Mouse (Mus musculus) liver, embryonic 13.5 days (tissue): Measurements from ENCODE around the gene Abca3. TPM values are rescaled to one million over a fixed set of nuclear protein-coding genes. Genes with fewer than 3 reads are reported as not detected.

ENCODE experiments used
- ATAC-seq: fragments of 200-750 bp; cut with Nextera tagmentation; 2 replicates; pipeline ENCODE4 v1.8.0; 2017; ENCODE audit warnings: low read depth, mild to moderate bottlenecking, moderate number of reproducible peaks, moderate library complexity
- DNase-seq: peaks from one replicate; pipeline ENCODE4 v3.0.0; 2022
- H3K27ac ChIP-seq: fragments of 300-500 bp; sonication (generic); 2 replicates; pipeline ENCODE4 v1.5.1; 2015; ENCODE audit warnings: moderate library complexity, mild to moderate bottlenecking, inconsistent platforms
- H3K27me3 ChIP-seq: fragments of 300-500 bp; sonication (generic); 2 replicates; pipeline ENCODE4 v1.6.1; 2015; ENCODE audit warnings: mild to moderate bottlenecking, inconsistent platforms
- H3K36me3 ChIP-seq: fragments of 300-500 bp; sonication (generic); 2 replicates; pipeline ENCODE4 v1.6.1; 2015; ENCODE audit warnings: mild to moderate bottlenecking, inconsistent platforms
- H3K4me1 ChIP-seq: fragments of 300-500 bp; sonication (generic); replicated peaks from 2 replicates; pipeline ENCODE4 v1.6.1; 2015; ENCODE audit warnings: inconsistent platforms
- H3K4me2 ChIP-seq: fragments of 300-500 bp; sonication (generic); 2 replicates; pipeline ENCODE4 v1.6.1; 2015; ENCODE audit warnings: inconsistent platforms, mild to moderate bottlenecking, moderate library complexity
- H3K4me3 ChIP-seq: fragments of 300-500 bp; sonication (generic); replicated peaks from 2 replicates; pipeline ENCODE4 v1.5.1; 2015; ENCODE audit warnings: mild to moderate bottlenecking, inconsistent platforms
- H3K9ac ChIP-seq: fragments of 300-500 bp; sonication (generic); 2 replicates; pipeline ENCODE4 v1.6.1; 2015; ENCODE audit warnings: mild to moderate bottlenecking, inconsistent platforms
- H3K9me3 ChIP-seq: fragments of 300-500 bp; sonication (generic); replicated peaks from 2 replicates; pipeline ENCODE4 v1.6.1; 2016; ENCODE audit warnings: inconsistent platforms
- WGBS: fragments of 180-500 bp; shearing (Covaris S2); methylation state at CpG from one replicate; pipeline ENCODE4 v1.1.7; 2015; ENCODE audit not compliant: insufficient replicate concordance; 5-methylcytosine and 5-hydroxymethylcytosine counted together
- polyA plus RNA-seq: library from polyadenylated mRNA; unstranded; fragments of >200 nt; fragmentation: Nextera tagmentation; extraction: Ambion mirVana; gene quantifications from 2 replicates; pipeline ENCODE4 v1.2.1, GENCODE M21; 2015

Gene Abca3
- polyA plus RNA-seq, 1 experiment from 2014 or later, result 11.4 TPM

GRCm38 (mm10) chr17:24355284-24355683, 3.5 kb downstream of the Abca3 start:
- peak overlapping the region; percentile 90 for H3K4me3 ChIP-seq
- ATAC-seq (no peak), DNase-seq (no peak)
- H3K27ac ChIP-seq, result peak overlapping the region; percentile 98
- 75% methylated on average over 8 of the region's 8 CpGs for WGBS
- H3K4me2 ChIP-seq, result peak overlapping the region; percentile 97
- H3K27me3 ChIP-seq, result peaks cover 12% of the 10 kb centered on the region
- peak overlapping the region; percentile 97 for H3K9ac ChIP-seq
- H3K4me1 ChIP-seq, result peaks cover 77% of the 10 kb centered on the region
- H3K36me3 ChIP-seq, result peaks cover 33% of the 10 kb centered on the region
- H3K9me3 ChIP-seq, result no peaks in the 10 kb centered on the region

- DNase-seq (no peak), ATAC-seq (no peak)
- Histone ChIP-seq H3K27ac (0 out of 2 replicates have a peak overlapping the region, but pooled peaks have one; percentile 48), H3K4me3 (no peak overlapping the region), H3K4me1 (peaks cover 64% of the 10 kb centered on the region), H3K9me3 (no peaks in the 10 kb centered on the region), H3K27me3 (no peaks in the 10 kb centered on the region), H3K36me3 (peaks cover 54% of the 10 kb centered on the region), H3K9ac (no peak overlapping the region), H3K4me2 (no peak overlapping the region)
- WGBS, result 81% methylated on average over 8 of the region's 8 CpGs
These were observed 7.3 kb downstream of the Abca3 start for GRCm38 (mm10) chr17:24359006-24359405.

DNA sequence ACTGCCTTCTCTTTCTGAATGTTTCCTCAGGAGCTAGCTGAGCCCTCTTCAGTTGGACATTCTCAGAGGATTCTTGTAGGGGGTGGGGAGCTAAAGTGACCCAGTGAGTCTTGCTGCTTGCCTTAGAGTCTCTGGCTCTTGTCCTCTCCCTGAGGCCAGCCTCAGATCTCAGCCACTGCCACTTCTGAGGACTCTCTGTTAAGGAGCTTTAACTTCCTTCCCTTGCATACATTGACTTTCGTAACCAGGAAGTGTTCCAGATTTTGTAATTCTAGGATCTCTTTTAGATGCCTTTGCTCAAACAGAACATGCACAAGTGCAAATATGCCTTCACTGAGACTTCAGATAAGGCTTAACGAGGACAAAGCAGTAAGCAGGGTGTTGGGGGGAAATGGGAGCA, 8.2 kb downstream of the Abca3 start:
- H3K4me1 ChIP-seq, result peaks cover 55% of the 10 kb centered on the region
- H3K27me3 ChIP-seq, result no peaks in the 10 kb centered on the region
- peaks cover 63% of the 10 kb centered on the region for H3K36me3 ChIP-seq
- H3K27ac ChIP-seq, result no peak overlapping the region
- H3K9me3 ChIP-seq, result no peaks in the 10 kb centered on the region
- WGBS, result 52% methylated on average over 2 of the region's 2 CpGs
- no peak overlapping the region for H3K4me2 ChIP-seq
- no peak overlapping the region for H3K4me3 ChIP-seq
- 0 out of 2 replicates have a peak overlapping the region, but pooled peaks have one; percentile 14 for H3K9ac ChIP-seq
- DNase-seq (no peak), ATAC-seq (no peak)

GRCm38 (mm10) chr17:24360841-24361240, 9.1 kb downstream of the Abca3 start:
- 76% methylated on average over 8 of the region's 8 CpGs for WGBS
- no peak for DNase-seq
- Histone ChIP-seq H3K4me2 (no peak overlapping the region), H3K27me3 (no peaks in the 10 kb centered on the region), H3K9me3 (no peaks in the 10 kb centered on the region), H3K4me1 (peaks cover 50% of the 10 kb centered on the region), H3K4me3 (no peak overlapping the region), H3K9ac (no peak overlapping the region), H3K36me3 (peaks cover 72% of the 10 kb centered on the region), H3K27ac (no peak overlapping the region)
- ATAC-seq, result no peak

DNA sequence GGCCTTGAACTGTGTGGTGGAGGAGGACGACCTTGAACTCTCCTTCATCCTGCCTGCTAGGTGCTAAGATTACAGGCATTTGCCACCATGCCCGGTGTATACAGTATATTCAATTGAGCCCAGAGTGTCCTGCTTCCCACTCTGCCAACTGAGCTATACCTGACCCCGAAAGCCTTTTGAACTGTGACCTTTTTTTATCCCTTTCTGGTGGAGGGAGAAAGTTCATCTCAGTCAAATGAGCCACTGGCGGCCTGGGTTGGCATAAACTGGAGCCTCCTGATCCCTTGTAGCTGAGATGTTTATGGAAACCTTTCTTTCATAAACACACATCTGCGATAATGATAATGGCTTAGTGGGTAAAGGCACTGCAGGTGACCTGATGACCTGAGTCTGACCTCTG, 9.5 kb downstream of the Abca3 start:
- WGBS, result 73% methylated on average over 5 of the region's 5 CpGs
- H3K4me3 ChIP-seq, result no peak overlapping the region
- no peak overlapping the region for H3K4me2 ChIP-seq
- no peak for DNase-seq
- no peak overlapping the region for H3K27ac ChIP-seq
- H3K9ac ChIP-seq, result no peak overlapping the region
- no peak for ATAC-seq
- H3K36me3 ChIP-seq, result peaks cover 76% of the 10 kb centered on the region
- H3K4me1 ChIP-seq, result peaks cover 48% of the 10 kb centered on the region
- no peaks in the 10 kb centered on the region for H3K27me3 ChIP-seq
- H3K9me3 ChIP-seq, result no peaks in the 10 kb centered on the region

DNA sequence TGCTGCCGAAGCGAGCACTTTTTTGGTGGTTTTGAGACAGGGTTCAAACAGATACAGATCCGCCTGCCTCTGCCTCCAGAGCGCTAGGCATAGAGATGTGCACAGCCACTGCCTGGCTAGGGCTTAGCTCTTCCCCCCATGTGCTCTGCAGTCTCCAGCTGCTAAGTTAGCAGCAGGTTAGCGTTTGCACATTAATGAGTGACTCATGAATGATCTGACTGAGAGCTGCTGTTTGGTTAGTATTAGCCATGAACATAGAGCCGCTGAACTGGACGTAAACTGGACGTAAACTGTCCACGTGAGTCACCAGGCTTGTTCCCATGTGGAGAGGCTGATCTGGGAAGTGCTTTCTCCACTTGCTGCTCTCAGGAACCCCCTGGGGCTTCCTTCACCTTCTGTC, 10.8 kb downstream of the Abca3 start:
- Histone ChIP-seq H3K4me1 (peaks cover 43% of the 10 kb centered on the region), H3K36me3 (peaks cover 82% of the 10 kb centered on the region), H3K9me3 (no peaks in the 10 kb centered on the region), H3K9ac (no peak overlapping the region), H3K27ac (no peak overlapping the region), H3K4me3 (no peak overlapping the region), H3K27me3 (no peaks in the 10 kb centered on the region), H3K4me2 (no peak overlapping the region)
- ATAC-seq (peak; percentile 49; the same call in 1 of the 2 replicates), DNase-seq (no peak)
- WGBS, result 78% methylated on average over 9 of the region's 9 CpGs

DNA sequence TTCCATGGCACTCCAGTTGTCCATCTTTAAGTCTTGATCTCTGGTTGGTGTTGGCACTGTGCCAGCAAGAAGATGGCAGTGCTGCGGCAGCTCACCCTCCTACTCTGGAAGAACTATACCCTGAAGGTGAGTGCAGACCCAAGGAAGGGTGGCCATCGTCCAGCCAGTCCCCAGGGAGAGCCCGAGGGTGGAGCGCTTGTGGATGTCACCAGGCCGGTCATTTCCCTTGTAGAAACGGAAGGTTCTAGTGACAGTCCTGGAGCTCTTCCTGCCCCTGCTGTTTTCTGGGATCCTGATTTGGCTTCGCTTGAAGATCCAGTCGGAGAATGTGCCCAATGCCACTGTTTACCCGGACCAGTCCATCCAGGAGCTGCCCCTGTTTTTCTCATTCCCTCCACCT, 12.7 kb downstream of the Abca3 start:
- Histone ChIP-seq H3K9me3 (no peaks in the 10 kb centered on the region), H3K4me1 (peaks cover 29% of the 10 kb centered on the region), H3K4me2 (no peak overlapping the region), H3K9ac (no peak overlapping the region), H3K4me3 (no peak overlapping the region), H3K27me3 (no peaks in the 10 kb centered on the region), H3K27ac (no peak overlapping the region), H3K36me3 (peaks cover 79% of the 10 kb centered on the region)
- DNase-seq, result no peak
- ATAC-seq, result no peak
- 89% methylated on average over 9 of the region's 9 CpGs for WGBS

DNA sequence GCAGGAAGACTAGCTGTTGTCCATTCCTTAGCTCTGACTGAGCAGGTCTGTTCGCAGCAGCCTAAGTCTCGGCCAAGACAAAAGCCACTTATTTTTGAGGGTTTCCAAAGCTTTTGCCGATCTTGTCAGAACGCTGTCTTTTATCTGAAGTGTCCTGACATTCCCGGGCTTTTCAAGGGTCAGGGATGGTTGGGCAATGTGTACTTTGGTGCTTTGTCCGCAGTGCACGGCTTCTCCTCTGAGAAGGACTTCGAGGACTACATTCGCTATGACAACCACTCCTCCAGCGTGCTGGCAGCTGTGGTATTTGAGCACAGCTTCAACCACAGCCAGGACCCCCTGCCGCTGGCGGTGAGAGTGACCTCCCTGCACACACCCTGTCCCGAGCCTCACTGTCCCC, 14.1 kb downstream of the Abca3 start:
- no peak for ATAC-seq
- no peak overlapping the region for H3K4me2 ChIP-seq
- H3K27me3 ChIP-seq, result no peaks in the 10 kb centered on the region
- no peak overlapping the region for H3K9ac ChIP-seq
- no peak for DNase-seq
- H3K36me3 ChIP-seq, result peaks cover 80% of the 10 kb centered on the region
- H3K4me3 ChIP-seq, result no peak overlapping the region
- WGBS, result 78% methylated on average over 13 of the region's 13 CpGs
- no peaks in the 10 kb centered on the region for H3K9me3 ChIP-seq
- H3K4me1 ChIP-seq, result peaks cover 15% of the 10 kb centered on the region
- H3K27ac ChIP-seq, result no peak overlapping the region

GRCm38 (mm10) chr17:24375094-24375712, 23.5 kb downstream of the Abca3 start:
- DNase-seq, result no peak
- H3K27me3 ChIP-seq, result no peaks in the 10 kb centered on the region
- 61% methylated on average over 5 of the region's 5 CpGs for WGBS
- ATAC-seq, result peak; percentile 19; the same call in 1 of the 2 replicates
- no peak overlapping the region; the same call in 1 of the 2 replicates for H3K27ac ChIP-seq
- H3K4me3 ChIP-seq, result no peak overlapping the region
- peaks cover 36% of the 10 kb centered on the region for H3K4me1 ChIP-seq
- no peak overlapping the region for H3K4me2 ChIP-seq
- H3K9me3 ChIP-seq, result no peaks in the 10 kb centered on the region
- peaks cover 95% of the 10 kb centered on the region for H3K36me3 ChIP-seq
- no peak overlapping the region; the same call in 1 of the 2 replicates for H3K9ac ChIP-seq

DNA sequence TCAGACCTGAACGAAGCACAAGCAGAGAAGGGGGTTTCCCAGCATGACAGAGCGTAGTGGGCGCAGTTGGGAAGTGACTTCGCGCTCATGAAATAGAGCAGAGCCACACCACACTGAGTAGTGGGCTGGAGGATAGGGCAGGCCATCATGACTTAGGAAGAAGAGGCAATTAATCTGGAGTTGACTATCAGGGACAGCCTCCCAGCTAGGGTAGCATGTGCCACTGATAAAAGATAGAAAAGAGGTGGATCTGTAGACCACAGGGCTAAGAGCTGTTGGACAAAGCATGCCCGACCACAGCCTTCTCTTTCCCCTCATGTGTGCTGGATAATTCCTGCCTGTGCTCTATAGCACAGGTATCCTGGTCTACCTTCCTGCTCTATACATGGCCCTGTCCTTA, 24.1 kb downstream of the Abca3 start:
- WGBS, result 65% methylated on average over 6 of the region's 6 CpGs
- peaks cover 36% of the 10 kb centered on the region for H3K4me1 ChIP-seq
- no peaks in the 10 kb centered on the region for H3K9me3 ChIP-seq
- H3K4me2 ChIP-seq, result no peak overlapping the region
- H3K27me3 ChIP-seq, result no peaks in the 10 kb centered on the region
- H3K36me3 ChIP-seq, result peaks cover 93% of the 10 kb centered on the region
- no peak overlapping the region for H3K9ac ChIP-seq
- H3K27ac ChIP-seq, result no peak overlapping the region
- DNase-seq, result no peak
- H3K4me3 ChIP-seq, result no peak overlapping the region
- peak; percentile 74 for ATAC-seq

DNA sequence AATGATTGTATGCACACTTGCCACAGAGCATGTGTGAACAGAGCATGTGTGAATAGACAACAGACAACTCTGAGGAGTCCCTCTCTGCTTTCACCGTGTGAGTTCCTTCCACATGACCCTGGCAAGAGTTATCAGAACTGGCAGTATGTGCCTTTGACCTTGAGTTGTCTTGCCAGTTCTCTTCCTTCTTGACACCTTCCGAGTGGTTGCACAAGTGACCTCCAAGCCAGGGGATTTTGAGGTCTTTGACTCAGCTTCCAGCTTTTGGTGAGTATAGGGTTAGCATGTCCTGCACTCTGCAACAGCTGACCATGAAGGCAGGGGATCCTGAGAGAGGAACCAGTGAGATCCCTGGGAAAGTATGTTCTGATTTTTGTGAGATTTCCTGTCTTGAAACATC, 26.7 kb downstream of the Abca3 start:
- Histone ChIP-seq H3K9ac (no peak overlapping the region), H3K36me3 (peaks cover 92% of the 10 kb centered on the region), H3K4me1 (peaks cover 36% of the 10 kb centered on the region), H3K4me3 (no peak overlapping the region), H3K27ac (no peak overlapping the region), H3K9me3 (no peaks in the 10 kb centered on the region), H3K4me2 (no peak overlapping the region), H3K27me3 (no peaks in the 10 kb centered on the region)
- DNase-seq (no peak), ATAC-seq (no peak)
- WGBS, result 69% methylated on average over 2 of the region's 2 CpGs

GRCm38 (mm10) chr17:24383789-24384188, 32.0 kb downstream of the Abca3 start:
- no peak for ATAC-seq
- H3K4me2 ChIP-seq, result no peak overlapping the region
- no peaks in the 10 kb centered on the region; the same call in 1 of the 2 replicates for H3K4me1 ChIP-seq
- no peak overlapping the region for H3K4me3 ChIP-seq
- no peaks in the 10 kb centered on the region for H3K9me3 ChIP-seq
- no peak for DNase-seq
- no peak overlapping the region for H3K9ac ChIP-seq
- no peaks in the 10 kb centered on the region for H3K27me3 ChIP-seq
- no peak overlapping the region for H3K27ac ChIP-seq
- peaks cover 93% of the 10 kb centered on the region for H3K36me3 ChIP-seq
- WGBS, result 80% methylated on average over 8 of the region's 8 CpGs
